Mouse (Mus musculus) embryo, embryonic 10.5 days (tissue): ENCODE results near the gene Cox7a1.

Source experiments
- DNase-seq: peaks from one replicate; pipeline ENCODE4 v3.0.0-alpha.2; 2015; ENCODE audit warnings: low spot score

Cox7a1 gene

GRCm38 (mm10) chr7:30220008-30220356, 36.0 kb downstream of the Cox7a1 start:
- DNase-seq: no peak

- no peak for DNase-seq
Measured at GRCm38 (mm10) chr7:30221433-30221832, 37.5 kb downstream of the Cox7a1 start.

- DNase-seq: no peak
Measured at GRCm38 (mm10) chr7:30222205-30222604, 38.3 kb downstream of the Cox7a1 start.

- DNase-seq: no peak
Measured at GRCm38 (mm10) chr7:30224206-30224605, 40.3 kb downstream of the Cox7a1 start.

- DNase-seq: no peak
Measured at GRCm38 (mm10) chr7:30231328-30231668, 47.4 kb downstream of the Cox7a1 start.

GRCm38 (mm10) chr7:30231669-30232454, 47.9 kb downstream of the Cox7a1 start, which contains the start of the genes Polr2i and Tbcb:
TSS of gene Polr2i (plus strand) at chr7:30231948.
TSS of gene Tbcb (minus strand) at chr7:30232272.
- peak; percentile 98 for DNase-seq

GRCm38 (mm10) chr7:30232631-30233148, 48.7 kb downstream of the Cox7a1 start:
- peak; percentile 79 for DNase-seq

- no peak for DNase-seq
Measured at GRCm38 (mm10) chr7:30233387-30233786, 49.4 kb downstream of the Cox7a1 start.

GRCm38 (mm10) chr7:30234276-30234858, 50.4 kb downstream of the Cox7a1 start:
- no peak for DNase-seq

GRCm38 (mm10) chr7:30235091-30235490, 51.1 kb downstream of the Cox7a1 start:
- no peak for DNase-seq

GRCm38 (mm10) chr7:30235625-30236024, 51.7 kb downstream of the Cox7a1 start, which contains the start of gene Ovol3:
TSS of gene Ovol3 (minus strand) at chr7:30235725.
- DNase-seq: no peak
